Mouse (Mus musculus) hindbrain, embryonic 13.5 days (tissue): ENCODE data around the gene Fus. TPM values are rescaled to one million over a fixed set of nuclear protein-coding genes. Genes with fewer than 3 reads are reported as not detected.

Experiments used
- polyA plus RNA-seq: library from polyadenylated mRNA; unstranded; fragments of >200 nt; fragmentation: Nextera tagmentation; extraction: Ambion mirVana; gene quantifications from 2 replicates; pipeline ENCODE4 v1.2.1, GENCODE M21; 2015

Gene Fus
- polyA plus RNA-seq, 1 experiment from 2014 or later: 397 TPM

Other genes starting within 250 kb of the Fus start
- 0.18 TPM in 1 of 2 replicates, not detected in the other for gene Ctf2, start 235.3 kb upstream of the Fus start, polyA plus RNA-seq
- gene Fbxl19, start 222.9 kb upstream of the Fus start, polyA plus RNA-seq: 9.0 and 9.3 TPM in 2 replicates
- 8.0 and 9.1 TPM in 2 replicates for gene Orai3, start 197.6 kb upstream of the Fus start, polyA plus RNA-seq
- 17.8 and 20.9 TPM in 2 replicates for gene Setd1a, start 190.8 kb upstream of the Fus start, polyA plus RNA-seq
- not detected in 2 replicates for gene Gm49388, start 181.8 kb upstream of the Fus start, polyA plus RNA-seq
- gene Hsd3b7, start 166.9 kb upstream of the Fus start, polyA plus RNA-seq: 9.6 TPM in 2 replicates
- 22.2 and 24.3 TPM in 2 replicates for gene Stx4a, start 143.2 kb upstream of the Fus start, polyA plus RNA-seq
- 38.7 and 40.9 TPM in 2 replicates for gene Stx1b, start 142.9 kb upstream of the Fus start, polyA plus RNA-seq
- gene Zfp646, start 91.2 kb upstream of the Fus start, polyA plus RNA-seq: 11.0 TPM in 2 replicates
- gene Zfp668, start 90.6 kb upstream of the Fus start, polyA plus RNA-seq: 37.9 and 39.3 TPM in 2 replicates
- 0.58 and 0.82 TPM in 2 replicates for gene Prss53, start 76.5 kb upstream of the Fus start, polyA plus RNA-seq
- 0.61 TPM in 1 of 2 replicates, not detected in the other for gene Gm21974, start 72.0 kb upstream of the Fus start, polyA plus RNA-seq
- gene Vkorc1, start 71.8 kb upstream of the Fus start, polyA plus RNA-seq: 67.6 and 71.1 TPM in 2 replicates
- 59.7 and 66.8 TPM in 2 replicates for gene Bckdk, start 63.4 kb upstream of the Fus start, polyA plus RNA-seq
- gene Kat8, start 54.9 kb upstream of the Fus start, polyA plus RNA-seq: 47.1 and 50.9 TPM in 2 replicates
- gene Prss8, start 37.4 kb upstream of the Fus start, polyA plus RNA-seq: 0.26 and 0.30 TPM in 2 replicates
- gene Prss36, start 20.7 kb upstream of the Fus start, polyA plus RNA-seq: 11.8 and 13.3 TPM in 2 replicates
- gene Pycard, start 26.4 kb downstream of the Fus start, polyA plus RNA-seq: 6.5 and 8.2 TPM in 2 replicates
- gene Trim72, start 36.5 kb downstream of the Fus start, polyA plus RNA-seq: 0.13 TPM in 1 of 2 replicates, not detected in the other
- 1.1 and 1.4 TPM in 2 replicates for gene Itgam, start 95.2 kb downstream of the Fus start, polyA plus RNA-seq
- not detected in 2 replicates for gene Gm49368, start 95.2 kb downstream of the Fus start, polyA plus RNA-seq
- gene Itgax, start 162.1 kb downstream of the Fus start, polyA plus RNA-seq: 0.17 TPM in 1 of 2 replicates, not detected in the other
- gene Itgad, start 186.9 kb downstream of the Fus start, polyA plus RNA-seq: not detected in 2 replicates
- 0.70 and 1.1 TPM in 2 replicates for gene Cox6a2, start 238.9 kb downstream of the Fus start, polyA plus RNA-seq